Mouse (Mus musculus) kidney, adult 9 months (tissue): ENCODE measurements around the gene Strip2.

Source experiments
- DNase-seq: peaks from one replicate; pipeline ENCODE4 v3.0.0; 2022

The Strip2 gene

GRCm38 (mm10) chr6:29930665-29931064 lies 13.9 kb downstream of the Strip2 start:
- no peak for DNase-seq

GRCm38 (mm10) chr6:29931181-29931580 lies 14.4 kb downstream of the Strip2 start:
- peak; percentile 57 for DNase-seq

- DNase-seq: peak; percentile 78
These were observed 18.9 kb downstream of the Strip2 start for GRCm38 (mm10) chr6:29935741-29936140.

GRCm38 (mm10) chr6:29940428-29940827 lies 23.6 kb downstream of the Strip2 start:
- DNase-seq: no peak

DNA sequence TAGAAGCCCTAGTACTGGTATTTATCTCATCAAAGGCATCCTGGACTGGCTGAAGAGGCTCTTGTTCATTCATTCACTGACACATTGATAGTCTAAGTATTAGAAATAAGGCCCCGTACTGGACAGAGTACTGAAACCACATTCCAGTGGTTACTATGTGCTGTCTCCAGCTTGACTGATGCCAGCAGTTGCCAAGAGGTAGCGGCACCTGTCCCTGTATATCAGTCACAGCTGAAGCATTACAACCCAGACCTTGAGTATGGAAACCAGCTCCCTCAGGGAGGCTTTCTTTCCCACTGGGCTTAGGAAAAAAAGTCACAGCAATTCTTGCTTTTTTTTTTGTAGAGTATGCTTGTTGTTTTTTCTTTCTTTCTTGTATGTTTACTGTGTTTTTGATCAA lies 24.2 kb downstream of the Strip2 start:
- DNase-seq: no peak

DNA sequence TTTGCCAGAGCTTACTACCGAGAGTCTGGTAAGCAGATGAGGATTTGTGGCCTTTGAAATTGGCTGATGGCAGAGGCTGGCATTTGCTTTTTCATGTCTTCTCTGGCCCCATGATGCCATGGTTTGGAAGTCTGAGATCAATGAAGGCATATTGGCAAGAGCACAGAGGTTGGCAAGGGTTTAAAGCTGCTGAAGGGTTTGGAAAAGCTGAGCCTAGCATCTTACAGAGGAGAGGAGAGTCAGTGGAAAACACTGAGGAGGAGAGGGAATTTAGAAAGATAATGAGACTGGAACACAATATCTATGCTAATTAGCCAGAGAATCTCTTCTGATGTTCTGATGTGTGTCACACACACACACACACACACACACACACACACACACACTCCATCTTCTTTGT lies 27.7 kb downstream of the Strip2 start:
- DNase-seq: no peak

- DNase-seq: peak; percentile 49
These were observed 29.8 kb downstream of the Strip2 start for GRCm38 (mm10) chr6:29946568-29946967.

DNA sequence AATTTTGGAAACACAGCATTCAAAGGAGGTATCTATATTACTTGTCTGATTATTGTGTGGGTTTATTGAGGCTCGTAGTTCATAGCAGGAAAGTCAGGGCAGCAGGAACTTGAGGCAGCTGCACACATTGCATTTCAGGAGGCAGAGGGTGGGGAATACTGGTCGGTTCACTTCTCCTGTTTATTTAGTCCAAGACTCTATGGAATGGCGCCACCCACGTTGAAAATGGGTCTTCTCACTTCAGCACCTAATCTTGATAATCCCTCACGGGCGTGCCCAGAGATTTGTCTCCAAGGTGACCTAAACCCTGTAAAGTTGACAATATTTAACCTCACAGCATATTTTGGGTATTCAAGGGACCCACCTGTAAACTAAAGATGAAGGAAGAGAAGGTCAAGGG lies 31.0 kb downstream of the Strip2 start:
- peak; percentile 31 for DNase-seq

GRCm38 (mm10) chr6:29956749-29957148 lies 39.9 kb downstream of the Strip2 start:
- no peak for DNase-seq

DNA sequence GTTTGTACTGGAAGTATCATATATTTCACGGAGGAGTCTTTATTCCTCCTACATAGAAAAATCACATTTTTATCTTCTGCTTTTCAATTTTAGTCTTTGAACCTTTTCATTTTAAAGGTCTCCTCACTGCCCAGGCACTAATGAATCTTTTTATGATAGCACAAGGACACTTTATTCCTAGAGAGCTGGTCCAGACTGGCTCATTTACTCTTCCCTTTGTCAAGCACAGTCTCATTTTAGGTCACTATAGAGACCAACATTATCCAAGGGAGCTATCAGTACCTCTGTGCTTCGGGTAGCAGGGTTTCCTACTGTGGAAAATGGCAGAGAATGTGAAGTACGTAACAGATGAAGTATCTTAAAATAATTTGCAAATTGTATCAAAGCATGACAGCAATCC lies 41.9 kb downstream of the Strip2 start:
- no peak for DNase-seq

DNA sequence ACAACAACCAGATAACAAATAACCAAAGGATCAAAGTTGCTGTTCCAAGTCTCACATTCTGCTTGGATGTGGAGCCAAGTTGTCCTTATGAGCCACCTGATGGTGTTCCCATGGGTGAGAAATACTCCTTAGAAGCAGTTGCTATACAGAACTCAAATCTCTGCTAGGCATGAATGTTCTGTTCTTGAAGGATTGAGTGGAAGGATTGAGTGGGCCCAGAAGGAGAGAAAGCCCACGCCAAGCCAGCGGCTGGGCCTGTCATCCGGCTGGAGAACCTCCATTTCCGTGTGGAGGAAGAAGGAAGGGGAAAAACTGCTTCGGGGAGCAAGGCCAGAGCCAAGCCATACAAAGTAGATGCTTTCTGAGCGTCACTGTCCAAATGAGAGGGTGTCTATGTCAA lies 44.3 kb downstream of the Strip2 start:
- no peak for DNase-seq

GRCm38 (mm10) chr6:29967917-29968316 lies 51.1 kb downstream of the Strip2 start:
- no peak for DNase-seq

- DNase-seq: no peak
These were observed 56.5 kb downstream of the Strip2 start for GRCm38 (mm10) chr6:29973341-29973740.

DNA sequence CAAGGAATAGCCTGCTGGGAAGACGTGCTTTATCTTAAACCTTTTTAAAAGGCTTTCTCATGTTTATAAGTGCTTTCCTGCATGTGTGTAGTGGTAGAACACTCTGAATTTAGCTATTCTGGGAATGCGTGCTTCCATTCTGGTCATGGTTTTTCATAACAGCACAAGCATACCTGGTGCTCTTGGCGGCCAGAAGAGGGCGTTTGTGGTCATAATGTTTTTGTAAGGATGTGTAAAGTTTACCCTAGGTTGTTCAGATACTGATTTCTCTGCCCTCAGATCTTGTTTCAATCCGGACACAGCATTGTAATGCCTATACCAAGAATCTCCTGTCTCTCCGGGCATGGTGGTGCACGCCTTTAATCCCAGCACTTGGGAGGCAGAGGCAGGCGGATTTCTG lies 58.0 kb downstream of the Strip2 start:
- DNase-seq: no peak

GRCm38 (mm10) chr6:29980461-29980860 lies 63.6 kb downstream of the Strip2 start:
- no peak for DNase-seq

GRCm38 (mm10) chr6:29981797-29982196 lies 65.0 kb downstream of the Strip2 start:
- no peak for DNase-seq

GRCm38 (mm10) chr6:29985058-29985498 lies 68.3 kb downstream of the Strip2 start:
- peak; percentile 94 for DNase-seq

DNA sequence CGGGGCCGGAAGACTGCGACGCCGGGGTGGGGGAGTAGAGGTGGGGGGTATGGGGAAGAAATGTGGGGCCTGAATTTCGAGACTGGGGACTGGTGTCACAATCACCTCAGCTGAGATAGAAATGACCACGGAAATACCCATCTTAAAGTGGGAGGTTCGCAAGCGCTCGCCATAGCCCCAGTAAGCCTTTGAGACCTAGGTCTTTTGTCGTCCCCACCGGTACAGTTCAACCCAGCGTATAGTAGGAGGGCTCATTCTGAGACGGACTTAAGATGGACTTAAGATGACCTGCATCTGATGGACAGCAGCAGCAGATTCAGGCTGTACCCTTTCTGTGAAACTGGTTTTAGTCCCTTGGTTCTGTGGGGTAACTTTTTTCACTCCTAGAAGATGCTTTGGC lies 68.7 kb downstream of the Strip2 start:
- DNase-seq: no peak

DNA sequence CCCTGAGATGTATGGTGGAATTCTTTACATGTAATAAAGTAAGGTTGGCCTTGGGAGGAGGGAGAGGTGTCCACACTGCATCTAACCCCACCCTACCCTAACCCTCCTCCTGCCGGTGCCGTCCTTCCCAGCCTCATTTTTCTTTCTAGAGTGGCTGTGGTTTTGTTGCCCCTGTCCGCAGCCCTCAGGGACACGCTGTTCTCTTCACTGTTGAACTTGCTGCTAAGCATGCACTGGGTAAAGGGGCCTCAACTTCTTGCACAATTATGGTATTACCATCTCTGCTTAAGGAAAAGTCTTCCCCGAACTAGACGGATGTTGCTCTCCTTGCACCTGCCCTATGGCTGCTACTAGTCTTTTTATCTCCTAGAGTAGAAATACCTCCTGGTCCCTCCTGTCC lies 69.2 kb downstream of the Strip2 start:
- no peak for DNase-seq

- DNase-seq: no peak
These were observed 70.4 kb downstream of the Strip2 start for GRCm38 (mm10) chr6:29987246-29987645.

GRCm38 (mm10) chr6:29998140-29998539 lies 81.3 kb downstream of the Strip2 start:
- DNase-seq: no peak

GRCm38 (mm10) chr6:29998771-29999170 lies 82.0 kb downstream of the Strip2 start:
- DNase-seq: no peak

GRCm38 (mm10) chr6:30002628-30003027 lies 85.8 kb downstream of the Strip2 start:
- DNase-seq: no peak

DNA sequence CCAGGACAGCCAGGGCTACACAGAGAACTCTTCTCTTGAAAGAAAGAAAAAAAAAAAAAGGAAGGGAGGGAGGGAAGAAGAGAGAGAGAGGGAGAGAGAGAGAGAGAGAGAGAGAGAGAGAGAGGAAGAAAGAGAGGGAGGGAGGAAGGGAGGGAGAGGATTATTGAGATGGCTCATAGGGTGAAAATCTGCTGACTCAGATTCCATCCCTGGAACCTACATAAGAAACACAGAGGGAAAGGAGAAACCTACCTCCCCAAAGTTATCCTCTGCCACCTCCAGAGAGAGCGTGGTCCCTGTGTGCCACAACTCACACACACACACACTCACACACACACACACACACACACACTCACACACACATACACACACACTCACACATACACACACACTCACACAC lies 89.0 kb downstream of the Strip2 start:
- no peak for DNase-seq

GRCm38 (mm10) chr6:30009204-30009603 lies 92.4 kb downstream of the Strip2 start:
- no peak for DNase-seq
